Mouse (Mus musculus) limb, embryonic 15.5 days (tissue): Measurements from ENCODE around the gene Sgcd. TPM values are rescaled to one million over a fixed set of nuclear protein-coding genes. Genes with fewer than 3 reads are reported as not detected.

Source experiments
- ATAC-seq: fragments of 200-750 bp; cut with Nextera tagmentation; 2 replicates; pipeline ENCODE4 v1.8.0; 2017; ENCODE audit warnings: low read depth, moderate TSS enrichment; ENCODE audit not compliant: insufficient number of reproducible peaks, low FRiP score, low TSS enrichment
- H3K27ac ChIP-seq: fragments of 300-500 bp; sonication (generic); 2 replicates; pipeline ENCODE4 v1.5.1; 2015; ENCODE audit warnings: moderate library complexity, mild to moderate bottlenecking, inconsistent platforms
- H3K27me3 ChIP-seq: fragments of 300-500 bp; sonication (generic); 2 replicates; pipeline ENCODE4 v1.6.1; 2015; ENCODE audit warnings: inconsistent platforms
- H3K36me3 ChIP-seq: fragments of 300-500 bp; sonication (generic); 2 replicates; pipeline ENCODE4 v1.6.1; 2015; ENCODE audit warnings: inconsistent platforms
- H3K4me1 ChIP-seq: fragments of 300-500 bp; sonication (generic); 2 replicates; pipeline ENCODE4 v1.6.1; 2015; ENCODE audit warnings: inconsistent platforms
- H3K4me2 ChIP-seq: fragments of 300-500 bp; sonication (generic); 2 replicates; pipeline ENCODE4 v1.6.1; 2015; ENCODE audit warnings: mild to moderate bottlenecking, inconsistent platforms
- H3K4me3 ChIP-seq: fragments of 300-500 bp; sonication (generic); 2 replicates; pipeline ENCODE4 v1.5.1; 2015; ENCODE audit warnings: mild to moderate bottlenecking, inconsistent platforms
- H3K9ac ChIP-seq: fragments of 300-500 bp; sonication (generic); 2 replicates; pipeline ENCODE4 v1.6.1; 2015; ENCODE audit warnings: inconsistent platforms
- H3K9me3 ChIP-seq: fragments of 300-500 bp; sonication (generic); 2 replicates; pipeline ENCODE4 v1.6.1; 2016; ENCODE audit warnings: inconsistent platforms
- WGBS: fragments of 180-500 bp; shearing (Covaris S2); methylation state at CpG from one replicate; pipeline ENCODE4 v1.1.7; 2015; 5-methylcytosine and 5-hydroxymethylcytosine counted together
- polyA plus RNA-seq: library from polyadenylated mRNA; unstranded; fragments of >200 nt; fragmentation: Nextera tagmentation; extraction: Ambion mirVana; gene quantifications from 2 replicates; pipeline ENCODE4 v1.2.1, GENCODE M21; 2015

The Sgcd gene
- polyA plus RNA-seq, 1 experiment from 2014 or later: 14.0 TPM

DNA sequence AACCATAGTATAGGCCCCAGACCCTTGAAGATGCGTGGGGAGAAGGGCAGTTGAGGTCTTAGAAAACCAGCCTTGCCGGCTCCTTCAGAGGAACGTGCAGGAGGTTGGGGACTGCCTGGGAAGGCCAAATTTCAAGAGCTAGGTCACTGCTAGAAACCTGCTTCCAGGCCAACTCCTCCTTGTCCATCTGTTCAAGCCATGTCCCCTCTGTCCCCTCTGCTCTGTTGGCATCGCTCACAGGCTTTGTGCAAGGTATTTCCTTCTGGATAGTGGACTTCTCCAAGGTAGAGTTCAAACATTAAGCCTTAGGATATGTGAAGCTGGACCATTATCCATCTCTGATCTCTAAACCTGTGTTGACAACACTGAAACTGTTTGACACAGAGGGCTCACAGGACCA, 874.4 kb downstream of the Sgcd start:
- H3K4me3 ChIP-seq: no peak overlapping the region
- no peak overlapping the region for H3K4me2 ChIP-seq
- H3K27ac ChIP-seq: no peak overlapping the region
- H3K36me3 ChIP-seq: no peaks in the 10 kb centered on the region
- WGBS: 89% methylated on average over 4 of the region's 4 CpGs
- no peaks in the 10 kb centered on the region for H3K27me3 ChIP-seq
- no peak overlapping the region for H3K9ac ChIP-seq
- no peak for ATAC-seq
- H3K9me3 ChIP-seq: no peaks in the 10 kb centered on the region
- 0 out of 2 replicates have a peak, but pooled peaks cover 6% of the 10 kb centered on the region for H3K4me1 ChIP-seq

DNA sequence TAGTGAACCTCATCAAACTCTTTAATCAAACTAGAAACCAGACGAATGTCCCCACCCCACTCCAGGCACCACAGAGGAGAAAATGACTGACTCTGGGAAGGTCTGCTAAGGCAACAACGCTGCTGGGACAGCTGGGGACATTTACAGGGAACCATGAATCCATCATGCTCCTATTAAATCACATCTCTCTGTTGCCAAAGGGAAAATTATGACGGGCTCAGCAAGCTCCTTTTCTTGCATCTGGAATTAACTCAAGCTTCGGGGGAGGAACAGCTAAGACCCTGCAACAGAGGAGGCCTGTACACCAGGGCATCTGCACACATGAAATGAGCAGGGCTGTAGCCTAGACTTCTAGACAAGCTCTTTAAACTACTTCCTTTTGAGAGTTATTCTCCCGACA, 875.7 kb downstream of the Sgcd start:
- Histone ChIP-seq H3K4me3 (no peak overlapping the region), H3K4me1 (0 out of 2 replicates have a peak, but pooled peaks cover 6% of the 10 kb centered on the region), H3K4me2 (no peak overlapping the region), H3K36me3 (no peaks in the 10 kb centered on the region), H3K27me3 (no peaks in the 10 kb centered on the region), H3K9ac (no peak overlapping the region), H3K9me3 (no peaks in the 10 kb centered on the region), H3K27ac (no peak overlapping the region)
- WGBS: 11% methylated on average over 5 of the region's 5 CpGs
- ATAC-seq: no peak

DNA sequence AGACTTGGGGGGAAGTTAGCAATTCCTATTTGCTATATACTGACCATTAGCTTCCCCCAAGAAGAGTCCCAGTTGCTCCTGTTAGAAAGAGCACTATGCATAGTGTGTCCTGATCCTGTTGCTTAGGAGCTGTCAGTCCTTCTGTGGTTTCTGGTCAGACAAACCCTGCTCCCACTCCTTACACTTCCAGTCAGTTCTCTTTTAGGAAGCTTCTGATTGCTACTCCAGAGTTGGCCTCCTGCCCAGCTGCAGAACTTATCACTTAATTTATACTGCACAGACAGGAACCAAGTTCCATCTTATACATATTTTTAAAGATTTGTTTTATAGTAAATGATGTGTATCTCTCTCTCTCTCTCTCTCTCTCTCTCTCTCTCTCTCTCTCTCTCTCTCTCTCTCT, 878.5 kb downstream of the Sgcd start:
- H3K4me1 ChIP-seq: 0 out of 2 replicates have a peak, but pooled peaks cover 6% of the 10 kb centered on the region
- no peaks in the 10 kb centered on the region for H3K36me3 ChIP-seq
- no peak overlapping the region for H3K4me3 ChIP-seq
- ATAC-seq: no peak
- H3K9me3 ChIP-seq: no peaks in the 10 kb centered on the region
- no peak overlapping the region for H3K9ac ChIP-seq
- no peaks in the 10 kb centered on the region for H3K27me3 ChIP-seq
- H3K27ac ChIP-seq: no peak overlapping the region
- no peak overlapping the region for H3K4me2 ChIP-seq

DNA sequence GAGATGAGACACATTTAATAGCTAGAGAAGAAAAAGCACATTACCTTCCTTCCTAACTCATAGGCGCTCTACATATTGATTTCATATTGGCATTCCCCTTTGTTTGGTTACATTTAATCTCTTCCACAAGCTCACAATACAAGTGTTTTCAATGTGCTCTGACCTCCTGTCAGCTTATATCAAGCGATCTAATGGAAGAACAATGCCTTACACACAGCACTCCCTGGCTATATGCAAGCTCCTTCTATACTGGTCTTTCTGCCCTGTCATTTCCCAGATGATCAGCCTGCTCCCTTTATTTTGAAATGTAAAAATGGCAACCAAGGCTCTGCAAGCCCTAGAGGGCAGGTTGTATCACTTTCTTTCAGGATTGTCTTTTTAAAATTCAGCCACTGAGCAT, 881.1 kb downstream of the Sgcd start:
- no peak overlapping the region for H3K4me2 ChIP-seq
- ATAC-seq: no peak
- H3K4me3 ChIP-seq: no peak overlapping the region
- no peaks in the 10 kb centered on the region for H3K27me3 ChIP-seq
- H3K9me3 ChIP-seq: no peaks in the 10 kb centered on the region
- no peaks in the 10 kb centered on the region for H3K4me1 ChIP-seq
- WGBS: 79% methylated on average over 2 of the region's 2 CpGs
- H3K36me3 ChIP-seq: no peaks in the 10 kb centered on the region
- H3K9ac ChIP-seq: no peak overlapping the region
- no peak overlapping the region for H3K27ac ChIP-seq

DNA sequence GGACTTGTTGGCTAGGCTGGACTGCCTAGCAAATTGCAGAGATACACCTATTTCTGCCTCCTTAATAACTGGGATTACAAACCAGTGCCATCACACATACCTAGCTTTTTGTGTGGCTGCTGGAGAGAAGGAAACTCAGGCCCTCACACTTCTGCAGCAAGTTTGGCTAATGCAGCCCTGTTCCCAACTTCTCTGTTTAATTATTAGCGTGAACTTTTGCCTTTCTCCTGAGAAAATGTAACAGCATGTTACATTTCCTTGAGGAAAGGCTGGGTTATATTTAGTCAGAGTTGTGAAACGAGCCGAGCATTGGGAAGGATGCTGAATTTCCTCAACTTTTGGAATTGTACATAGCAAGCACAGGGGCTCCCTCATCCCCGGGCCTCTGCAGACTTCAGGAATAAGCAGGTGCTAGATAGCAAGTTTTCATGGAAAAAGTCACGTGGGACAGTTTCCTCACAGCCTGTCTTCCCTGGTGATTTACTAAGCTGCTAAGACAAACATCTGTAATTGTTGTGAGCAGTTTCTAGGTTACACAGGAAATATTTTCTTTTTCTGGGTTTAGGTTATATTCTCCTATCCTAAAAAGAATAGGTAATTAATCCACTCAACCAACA, 895.4 kb downstream of the Sgcd start:
- no peak for ATAC-seq

DNA sequence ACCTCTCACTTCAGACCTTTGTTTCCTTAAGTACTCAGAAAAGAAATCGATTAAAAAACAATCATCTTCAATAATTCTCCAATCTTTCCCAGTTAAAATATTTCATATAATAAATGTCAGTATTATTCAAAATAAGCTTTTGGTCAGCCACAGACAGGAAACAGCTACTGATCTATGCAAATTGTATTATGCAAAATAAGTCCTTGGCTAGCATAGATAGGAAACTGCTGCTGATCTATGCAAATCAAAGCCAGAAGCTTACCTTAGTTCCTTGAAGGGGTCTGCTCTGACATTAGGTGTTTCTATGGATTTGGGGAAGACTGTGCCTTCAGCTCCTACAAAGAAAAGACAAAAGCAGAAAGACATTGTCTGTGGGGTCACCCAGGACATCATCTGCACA, 906.3 kb downstream of the Sgcd start:
- Histone ChIP-seq H3K9me3 (no peaks in the 10 kb centered on the region), H3K9ac (no peak overlapping the region), H3K27me3 (no peaks in the 10 kb centered on the region), H3K4me1 (no peaks in the 10 kb centered on the region), H3K27ac (no peak overlapping the region), H3K4me2 (no peak overlapping the region), H3K4me3 (no peak overlapping the region), H3K36me3 (no peaks in the 10 kb centered on the region)
- ATAC-seq: no peak
- 94% methylated on average over 1 of the region's 1 CpGs for WGBS

More for the DNA sequence above, 895.4 kb downstream of the Sgcd start:
- no peaks in the 10 kb centered on the region for H3K36me3 ChIP-seq
- H3K4me1 ChIP-seq: no peaks in the 10 kb centered on the region
- WGBS: 58% methylated on average over 5 of the region's 5 CpGs
- H3K27ac ChIP-seq: no peak overlapping the region
- H3K27me3 ChIP-seq: no peaks in the 10 kb centered on the region
- H3K9me3 ChIP-seq: no peaks in the 10 kb centered on the region
- no peak overlapping the region for H3K4me2 ChIP-seq
- H3K4me3 ChIP-seq: no peak overlapping the region
- H3K9ac ChIP-seq: no peak overlapping the region

DNA sequence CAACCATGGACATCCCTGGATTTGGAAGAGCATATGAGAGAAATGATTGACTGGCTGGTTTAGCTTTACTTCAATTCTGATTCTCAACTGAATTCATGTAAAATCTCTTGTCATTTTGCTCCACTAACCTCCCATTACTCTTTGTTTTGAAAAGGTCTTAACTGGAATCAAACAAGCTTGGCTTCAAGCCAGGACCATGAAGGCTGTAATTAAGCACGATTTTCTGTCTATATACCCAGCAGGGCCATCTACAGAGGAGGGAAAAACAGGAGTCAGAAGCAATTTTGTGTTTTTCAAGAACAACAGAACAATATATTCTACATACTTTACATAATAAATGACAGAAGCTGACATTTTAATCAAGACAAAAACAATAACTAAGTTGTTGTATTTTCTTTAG, 915.2 kb downstream of the Sgcd start:
- Histone ChIP-seq H3K36me3 (no peaks in the 10 kb centered on the region), H3K4me3 (no peak overlapping the region), H3K27me3 (no peaks in the 10 kb centered on the region), H3K9me3 (no peaks in the 10 kb centered on the region), H3K9ac (no peak overlapping the region), H3K4me2 (no peak overlapping the region), H3K4me1 (no peaks in the 10 kb centered on the region), H3K27ac (no peak overlapping the region)
- ATAC-seq: no peak
- WGBS: 35% methylated on average over 1 of the region's 1 CpGs

DNA sequence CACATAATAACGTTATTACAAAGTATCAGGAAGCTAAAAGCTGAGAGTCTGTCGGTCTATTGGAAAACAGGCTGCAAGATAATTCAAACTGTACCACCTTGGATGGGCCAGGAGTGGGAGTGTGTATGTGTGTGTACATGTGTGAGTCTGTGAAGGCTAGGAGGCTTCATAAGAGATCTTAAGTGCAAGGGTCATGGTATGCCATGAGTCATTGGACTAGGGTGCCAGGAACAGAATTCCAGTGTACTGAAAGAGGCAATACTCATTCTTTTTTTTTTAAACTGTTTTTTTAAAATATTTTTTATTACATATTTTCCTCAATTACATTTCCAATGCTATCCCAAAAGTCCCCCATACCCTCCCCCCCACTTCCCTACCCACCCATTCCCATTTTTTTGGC, 917.6 kb downstream of the Sgcd start:
- H3K4me2 ChIP-seq: no peak overlapping the region
- H3K4me1 ChIP-seq: no peaks in the 10 kb centered on the region
- H3K9me3 ChIP-seq: no peaks in the 10 kb centered on the region
- no peaks in the 10 kb centered on the region for H3K27me3 ChIP-seq
- no peak overlapping the region for H3K4me3 ChIP-seq
- H3K36me3 ChIP-seq: no peaks in the 10 kb centered on the region
- WGBS: 82% methylated on average over 2 of the region's 2 CpGs
- H3K9ac ChIP-seq: no peak overlapping the region
- ATAC-seq: no peak
- no peak overlapping the region for H3K27ac ChIP-seq

DNA sequence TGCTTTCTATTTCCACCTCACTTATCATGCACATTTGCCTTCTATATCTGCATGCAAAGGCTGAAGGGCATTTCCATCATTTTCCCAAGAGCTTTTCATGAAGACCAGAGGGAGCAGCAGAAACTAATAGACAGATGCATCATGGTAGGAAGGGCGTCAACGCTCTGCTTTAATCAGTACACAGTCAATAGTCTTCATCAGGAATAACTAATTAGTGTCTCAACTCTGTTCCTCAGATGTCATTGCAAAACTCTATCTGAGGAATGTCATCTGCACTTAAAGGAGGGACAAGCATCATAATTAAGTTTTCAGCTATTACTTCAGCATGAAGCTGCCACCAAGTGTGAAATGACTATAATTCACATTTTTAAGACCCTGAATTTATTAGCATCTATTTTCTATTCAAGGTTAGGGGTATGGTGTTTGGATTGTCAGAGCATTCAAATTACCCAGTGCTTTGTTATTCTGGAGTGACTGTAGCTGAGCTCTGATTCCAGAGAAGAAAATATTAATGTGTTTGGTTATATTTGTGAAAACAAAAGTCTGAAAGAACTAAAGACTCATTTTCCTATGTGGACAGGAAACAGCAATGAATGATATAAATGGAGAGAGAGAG, 918.9 kb downstream of the Sgcd start:
- Histone ChIP-seq H3K27ac (no peak overlapping the region), H3K4me2 (no peak overlapping the region), H3K36me3 (no peaks in the 10 kb centered on the region), H3K4me3 (no peak overlapping the region), H3K9me3 (no peaks in the 10 kb centered on the region), H3K4me1 (no peaks in the 10 kb centered on the region), H3K27me3 (no peaks in the 10 kb centered on the region), H3K9ac (no peak overlapping the region)
- WGBS: 87% methylated on average over 2 of the region's 2 CpGs
- ATAC-seq: no peak

DNA sequence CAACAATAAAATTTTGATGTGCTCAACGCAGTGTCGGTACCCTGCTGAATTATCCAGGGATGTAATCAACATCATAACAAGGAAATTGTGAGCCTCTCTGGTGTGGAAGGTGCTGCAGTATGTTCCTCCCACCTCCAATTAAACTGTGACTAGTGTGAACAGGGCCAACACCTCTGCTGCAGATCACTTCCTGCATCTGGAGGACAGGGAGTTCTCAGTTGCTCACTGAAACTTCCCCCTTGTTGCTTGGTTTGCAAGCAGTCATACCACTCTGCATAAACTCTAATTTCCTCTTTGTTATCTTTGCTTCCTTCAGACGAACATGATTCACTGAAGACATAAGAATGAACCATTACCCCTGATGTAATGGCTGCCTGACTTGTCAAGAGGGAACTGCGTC, 925.1 kb downstream of the Sgcd start:
- Histone ChIP-seq H3K9ac (no peak overlapping the region), H3K27me3 (no peaks in the 10 kb centered on the region), H3K36me3 (no peaks in the 10 kb centered on the region), H3K27ac (no peak overlapping the region), H3K4me1 (no peaks in the 10 kb centered on the region), H3K4me3 (no peak overlapping the region), H3K9me3 (no peaks in the 10 kb centered on the region), H3K4me2 (no peak overlapping the region)
- WGBS: 59% methylated on average over 4 of the region's 4 CpGs
- ATAC-seq: no peak

DNA sequence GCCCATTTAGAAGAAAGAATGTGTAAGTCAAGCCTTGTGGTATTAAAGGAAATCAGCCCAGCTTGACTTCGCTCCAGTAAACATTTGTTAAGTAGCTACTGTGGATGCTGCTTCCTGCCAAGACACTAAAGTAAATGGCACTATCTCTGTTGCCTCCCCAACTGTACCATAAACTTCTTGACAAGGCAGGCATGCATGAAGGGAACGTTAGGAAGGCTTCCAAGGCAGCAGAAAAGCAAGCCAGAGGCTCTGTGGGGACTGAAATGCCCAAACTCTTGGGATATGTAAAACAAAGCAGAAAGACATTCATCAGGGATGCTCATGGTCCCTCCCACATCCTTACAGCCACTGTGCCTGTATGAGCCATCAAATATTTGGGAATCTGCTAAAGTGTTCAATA, 938.4 kb downstream of the Sgcd start:
- Histone ChIP-seq H3K4me3 (no peak overlapping the region), H3K9ac (no peak overlapping the region), H3K36me3 (no peaks in the 10 kb centered on the region), H3K27ac (no peak overlapping the region), H3K27me3 (no peaks in the 10 kb centered on the region), H3K4me2 (no peak overlapping the region), H3K4me1 (no peaks in the 10 kb centered on the region), H3K9me3 (no peaks in the 10 kb centered on the region)
- 65% methylated on average over 2 of the region's 2 CpGs for WGBS
- ATAC-seq: no peak

DNA sequence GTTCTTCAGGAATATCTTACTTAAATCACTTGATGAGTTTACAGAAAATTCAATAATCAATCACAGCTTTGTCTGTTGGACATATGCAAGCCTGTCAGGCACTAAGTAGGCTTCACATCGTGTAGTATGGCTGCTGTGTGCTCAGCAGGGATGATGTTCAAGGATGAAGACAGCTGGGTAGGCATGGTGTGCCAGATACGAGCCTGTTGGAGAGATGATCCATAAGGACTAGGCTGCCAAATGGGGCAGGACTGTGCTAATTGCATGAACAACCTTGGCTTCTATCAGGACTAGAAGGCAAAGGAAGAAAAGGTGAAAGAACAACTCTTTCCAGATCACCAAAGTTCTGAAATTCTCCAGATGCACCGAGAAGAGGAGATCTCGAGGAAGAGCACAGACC, 939.0 kb downstream of the Sgcd start:
- 82% methylated on average over 4 of the region's 4 CpGs for WGBS

DNA sequence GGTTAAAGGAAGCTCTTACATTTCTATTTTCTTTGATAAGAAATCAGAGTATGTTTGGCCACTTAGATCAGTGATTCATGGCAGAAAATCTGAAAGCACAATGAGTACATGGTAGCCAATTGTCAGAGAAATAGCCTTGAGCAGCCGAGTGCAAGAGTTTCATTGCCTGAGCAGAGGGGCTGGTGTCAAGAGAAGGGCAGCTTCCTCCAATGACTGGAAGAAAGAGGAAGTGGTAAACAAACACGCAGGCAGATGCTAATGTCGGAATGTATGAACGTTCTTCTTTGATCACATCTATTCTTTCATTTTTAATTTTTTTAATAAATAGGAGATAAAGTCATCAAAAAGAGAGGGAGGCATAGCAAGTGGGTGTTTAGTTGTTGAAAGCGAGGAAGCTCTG, 956.5 kb downstream of the Sgcd start:
- WGBS: 85% methylated on average over 5 of the region's 5 CpGs
- no peaks in the 10 kb centered on the region for H3K36me3 ChIP-seq
- no peak overlapping the region for H3K27ac ChIP-seq
- H3K4me3 ChIP-seq: no peak overlapping the region
- H3K4me1 ChIP-seq: peaks cover 4% of the 10 kb centered on the region; the same call in 1 of the 2 replicates
- no peaks in the 10 kb centered on the region for H3K27me3 ChIP-seq
- ATAC-seq: no peak
- H3K9ac ChIP-seq: no peak overlapping the region
- H3K9me3 ChIP-seq: no peaks in the 10 kb centered on the region
- no peak overlapping the region for H3K4me2 ChIP-seq

More for the DNA sequence above, 939.0 kb downstream of the Sgcd start:
- no peaks in the 10 kb centered on the region for H3K9me3 ChIP-seq
- ATAC-seq: no peak
- no peak overlapping the region for H3K9ac ChIP-seq
- no peaks in the 10 kb centered on the region for H3K27me3 ChIP-seq
- H3K27ac ChIP-seq: no peak overlapping the region
- H3K4me3 ChIP-seq: no peak overlapping the region
- no peaks in the 10 kb centered on the region for H3K36me3 ChIP-seq
- no peaks in the 10 kb centered on the region for H3K4me1 ChIP-seq
- H3K4me2 ChIP-seq: no peak overlapping the region
